Mouse (Mus musculus) stomach, adult 2 months (tissue): ENCODE data around the gene Slc26a1. TPM values are rescaled to one million over a fixed set of nuclear protein-coding genes. Genes with fewer than 3 reads are reported as not detected.

Experiments used
- polyA plus RNA-seq: library from polyadenylated mRNA; depleted of rRNA; stranded (reverse); fragments of >200 nt; gene quantifications from 2 replicates; pipeline ENCODE4 v1.2.3, GENCODE M21; 2012; rRNA removed

Gene Slc26a1
- 0.05 TPM in 1 of 2 replicates, not detected in the other for polyA plus RNA-seq

GRCm38 (mm10) chr5:108675251-108675816, at the start of gene Slc26a1:
Slc26a1 (minus strand) TSS chr5:108675569.

GRCm38 (mm10) chr5:108692271-108692670, 16.9 kb upstream of the Slc26a1 start, which contains the start of gene Fgfrl1:
Fgfrl1 (plus strand) TSS chr5:108692382.

DNA sequence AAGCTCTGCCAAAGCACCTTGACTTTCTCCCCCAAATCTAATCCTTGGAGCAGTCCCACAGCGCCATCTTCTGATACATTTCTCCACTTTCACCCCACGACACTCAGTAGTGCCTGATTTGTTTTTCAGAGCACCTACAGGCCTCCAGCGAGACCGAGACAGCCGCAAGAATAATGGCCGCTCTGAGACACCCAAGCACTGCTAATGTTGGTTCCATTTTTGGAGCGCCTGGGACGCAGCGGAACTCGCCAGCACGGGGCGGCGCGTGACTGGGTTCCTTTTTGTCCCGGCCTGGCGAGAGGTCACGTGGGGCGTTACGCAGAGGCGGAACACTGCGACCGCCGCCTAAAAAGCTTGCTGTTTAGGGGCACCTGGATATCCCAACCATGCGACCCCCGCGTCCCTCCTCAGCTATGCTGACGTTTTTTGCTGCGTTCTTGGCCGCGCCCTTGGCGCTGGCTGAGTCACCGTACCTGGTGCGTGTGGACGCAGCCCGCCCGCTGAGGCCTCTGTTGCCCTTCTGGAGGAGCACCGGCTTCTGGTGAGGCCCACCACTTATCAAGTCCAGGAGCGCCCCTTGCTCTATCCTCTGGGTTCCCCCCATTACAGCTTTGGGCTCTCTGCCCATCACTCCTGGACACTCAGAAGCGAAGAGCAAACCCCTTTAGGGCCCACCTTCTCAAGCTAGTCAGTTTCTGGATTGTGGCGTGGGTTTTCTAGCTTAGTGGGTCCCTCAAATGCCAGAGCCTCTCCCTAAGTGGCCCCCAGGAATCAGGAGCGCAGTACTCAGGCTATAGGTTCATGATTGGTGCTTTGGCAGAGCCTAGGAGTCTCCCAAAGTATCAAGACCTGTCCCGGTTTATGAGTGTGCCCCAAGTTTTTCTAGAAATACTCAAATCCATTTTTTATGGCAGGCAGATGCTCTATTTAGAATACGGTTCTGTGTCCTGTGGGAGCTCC, 6.1 kb downstream of the Slc26a1 start, which contains the start of gene Dgkq:
Dgkq (minus strand) TSS at position 696 of the 960 bp plus-strand sequence.

DNA sequence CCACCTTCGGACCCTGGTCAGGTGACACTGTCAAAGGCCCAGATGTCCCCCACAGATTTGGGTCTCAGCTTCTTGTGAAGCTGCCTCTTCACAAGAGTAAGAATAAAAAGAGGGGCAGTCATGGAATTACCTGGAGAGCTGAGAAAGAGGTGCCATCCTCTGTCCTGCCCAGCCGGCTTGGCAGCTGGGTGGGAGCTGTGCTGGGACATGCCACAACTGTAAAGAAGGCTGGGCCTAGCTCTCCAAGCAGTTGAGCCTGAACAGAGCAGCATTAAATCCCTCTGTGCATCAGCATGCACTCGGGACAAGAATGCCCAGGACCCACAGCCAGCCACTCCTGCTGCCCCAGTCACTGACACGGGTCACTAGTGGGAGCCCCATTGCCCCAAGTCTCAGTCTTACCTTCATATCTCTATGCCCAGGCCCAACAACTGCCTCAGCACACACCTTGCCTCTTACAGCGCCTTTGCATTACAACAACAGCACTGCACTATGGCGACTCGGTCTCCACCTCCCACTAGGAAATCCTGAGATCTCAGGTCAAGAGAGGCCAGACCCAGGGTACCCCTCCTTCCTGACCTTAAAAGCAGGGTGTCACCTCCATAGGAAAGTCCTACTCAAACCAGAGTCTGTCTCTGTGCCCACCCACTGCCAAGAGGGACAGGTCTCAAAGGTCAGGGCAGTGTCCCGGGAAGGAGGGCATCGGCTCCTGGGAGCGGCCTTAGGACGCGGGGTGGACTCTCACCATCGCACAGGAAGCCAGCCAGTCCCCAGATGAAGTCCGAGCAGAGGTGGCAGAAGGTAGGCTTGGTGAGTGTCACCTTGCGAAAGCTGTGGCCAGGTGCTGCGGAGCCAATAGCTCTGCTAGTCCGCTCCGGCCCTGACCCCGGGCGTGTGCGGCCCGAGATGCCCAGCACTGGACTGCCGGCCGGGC, 15.4 kb downstream of the Slc26a1 start, which contains the start of gene Idua:
Idua (plus strand) TSS at position 634 of the 934 bp plus-strand sequence.

DNA sequence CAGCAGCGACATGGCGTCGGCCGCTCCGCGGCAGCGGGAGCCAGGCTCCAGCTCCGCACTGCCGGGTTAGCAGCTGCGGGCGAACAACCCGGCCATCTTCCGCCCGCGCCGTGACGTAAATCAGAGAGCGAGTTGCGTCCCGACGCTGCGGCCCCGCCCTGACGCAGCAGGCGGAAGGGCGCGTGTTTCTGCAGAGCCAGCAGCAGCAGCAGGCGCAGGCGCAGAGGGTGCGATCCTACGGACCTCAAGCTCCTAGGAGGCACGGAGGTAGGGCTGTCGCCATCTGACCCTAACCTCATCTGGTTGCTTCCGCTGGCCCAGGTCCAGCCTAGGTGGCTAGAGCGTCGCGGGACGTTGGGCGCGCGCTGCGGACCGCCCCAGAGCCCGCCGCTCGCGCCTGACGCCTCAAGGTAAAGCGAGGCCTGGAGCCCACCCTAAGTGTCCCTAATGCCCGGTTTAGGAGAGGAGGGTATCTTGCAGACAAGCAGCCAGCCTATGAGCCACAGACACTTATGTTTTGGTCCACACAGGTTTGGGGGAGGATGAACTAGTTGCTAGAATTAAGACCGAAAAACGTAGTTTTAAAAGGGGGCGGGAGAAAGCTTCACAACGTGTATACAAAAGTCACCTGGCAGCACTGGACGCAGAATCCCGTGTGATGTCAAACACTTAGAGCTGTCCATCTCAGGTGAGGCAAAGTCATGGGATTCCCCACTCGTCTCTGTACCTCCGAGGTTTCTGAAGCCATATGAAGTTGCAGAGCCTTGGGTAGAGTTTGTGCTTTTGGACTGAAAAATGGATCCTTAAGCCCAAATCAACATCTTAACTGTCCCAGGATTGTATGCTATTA, 45.5 kb downstream of the Slc26a1 start, which contains the start of the genes Gak and Tmem175:
Gak (minus strand) TSS at position 122 of the 850 bp plus-strand sequence.
Tmem175 (plus strand) TSS at position 137 of the 850 bp plus-strand sequence.

Other genes starting within 250 kb of the Slc26a1 start
- gene Atp5k, start 241.1 kb downstream of the Slc26a1 start, polyA plus RNA-seq = 23.2 and 25.8 TPM in 2 replicates
- gene Mfsd7a, start 226.7 kb downstream of the Slc26a1 start, polyA plus RNA-seq = 14.7 and 20.7 TPM in 2 replicates
- 4.5 and 6.3 TPM in 2 replicates for gene Pcgf3, start 214.3 kb downstream of the Slc26a1 start, polyA plus RNA-seq
- gene Cplx1, start 125.5 kb downstream of the Slc26a1 start, polyA plus RNA-seq = 0.22 and 0.42 TPM in 2 replicates
- 48.0 and 52.9 TPM in 2 replicates for gene Gak, start 45.8 kb downstream of the Slc26a1 start, polyA plus RNA-seq
- 19.2 and 21.3 TPM in 2 replicates for gene Tmem175, start 45.8 kb downstream of the Slc26a1 start, polyA plus RNA-seq
- gene Idua, start 15.2 kb downstream of the Slc26a1 start, polyA plus RNA-seq = 10.5 and 10.8 TPM in 2 replicates
- gene Dgkq, start 5.9 kb downstream of the Slc26a1 start, polyA plus RNA-seq = 5.6 TPM in 2 replicates
- 24.7 and 26.5 TPM in 2 replicates for gene Fgfrl1, start 16.8 kb upstream of the Slc26a1 start, polyA plus RNA-seq
- not detected in 2 replicates for gene Rnf212, start 99.4 kb upstream of the Slc26a1 start, polyA plus RNA-seq
- gene Tmed11, start 119.8 kb upstream of the Slc26a1 start, polyA plus RNA-seq = not detected in 2 replicates
- gene Vmn2r8, start 133.3 kb upstream of the Slc26a1 start, polyA plus RNA-seq = not detected in 2 replicates
- not detected in 2 replicates for gene Vmn2r9, start 177.0 kb upstream of the Slc26a1 start, polyA plus RNA-seq